Mouse (Mus musculus): Measurements from ENCODE around the gene H2-D1. TPM values are rescaled to one million over a fixed set of nuclear protein-coding genes. Genes with fewer than 3 reads are reported as not detected.

The H2-D1 gene
- polyA plus RNA-seq, 1 experiment from 2014 or later: 238 TPM

DNA sequence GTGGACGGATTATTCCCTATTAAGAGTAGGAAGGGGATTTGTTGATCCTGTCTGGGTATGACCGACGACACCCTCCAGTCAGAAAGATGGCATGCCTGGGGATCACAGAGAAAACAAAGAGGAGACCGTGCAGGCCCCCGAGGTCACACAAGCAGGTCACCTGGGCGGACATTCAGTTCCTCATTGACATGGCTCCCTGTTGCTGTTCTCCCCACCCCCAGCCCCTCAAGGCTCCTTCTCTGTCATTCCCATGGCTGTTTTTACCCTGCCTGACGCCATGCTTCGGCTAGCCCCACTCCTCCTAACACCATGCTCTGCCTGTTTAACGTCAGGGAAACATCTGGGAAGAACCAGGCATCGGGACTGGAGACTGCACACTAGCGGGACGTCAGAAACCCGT is 879 bp upstream of the H2-D1 start:
- Histone ChIP-seq H3K4me1 (ENCODE audit: control insufficient read depth, insufficient read depth, low read length) (no peaks in the 10 kb centered on the region), H3K9me3 (ENCODE audit: control insufficient read depth, low read length) (no peaks in the 10 kb centered on the region), H3K36me3 (ENCODE audit: control insufficient read depth, insufficient read depth, low read length) (no peaks in the 10 kb centered on the region), H3K4me3 (ENCODE audit: low read length) (no peak overlapping the region), H3K27me3 (replicated peaks; ENCODE audit: control insufficient read depth, insufficient read depth, low read length) (no peaks in the 10 kb centered on the region), H3K27ac (ENCODE audit: low read length) (no peak overlapping the region), H3K9ac (ENCODE audit: low read depth, low read length) (no peak overlapping the region), H3K4me2 (ENCODE audit: low read depth, low read length) (no peak overlapping the region)
- ATAC-seq: no peak
- WGBS: 69% methylated on average over 13 of the region's 13 CpGs

DNA sequence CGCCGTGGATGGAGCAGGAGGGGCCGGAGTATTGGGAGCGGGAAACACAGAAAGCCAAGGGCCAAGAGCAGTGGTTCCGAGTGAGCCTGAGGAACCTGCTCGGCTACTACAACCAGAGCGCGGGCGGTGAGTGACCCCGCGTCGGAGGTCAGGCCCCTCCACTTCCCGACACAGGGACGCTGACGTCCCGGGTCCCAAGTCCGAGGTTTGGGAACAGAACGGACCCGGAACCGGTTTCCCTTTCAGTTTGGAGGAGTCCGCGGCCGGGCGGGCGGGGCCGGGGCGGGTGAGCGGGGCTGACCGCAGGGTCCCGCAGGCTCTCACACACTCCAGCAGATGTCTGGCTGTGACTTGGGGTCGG is 973 bp downstream of the H2-D1 start:
- Histone ChIP-seq H3K9me3 (ENCODE audit: control insufficient read depth, low read length) (no peaks in the 10 kb centered on the region), H3K4me1 (ENCODE audit: control insufficient read depth, insufficient read depth, low read length) (no peaks in the 10 kb centered on the region), H3K36me3 (ENCODE audit: control insufficient read depth, insufficient read depth, low read length) (no peaks in the 10 kb centered on the region), H3K9ac (ENCODE audit: low read depth, low read length) (peak overlapping the region; percentile 79), H3K27ac (ENCODE audit: low read length) (no peak overlapping the region; the same call in 1 of the 2 replicates), H3K4me2 (ENCODE audit: low read depth, low read length) (peak overlapping the region; percentile 97), H3K27me3 (replicated peaks; ENCODE audit: control insufficient read depth, insufficient read depth, low read length) (no peaks in the 10 kb centered on the region), H3K4me3 (ENCODE audit: low read length) (peak overlapping the region; percentile 75)
- 2% methylated on average over 31 of the region's 31 CpGs for WGBS
- peak; percentile 55 for ATAC-seq

DNA sequence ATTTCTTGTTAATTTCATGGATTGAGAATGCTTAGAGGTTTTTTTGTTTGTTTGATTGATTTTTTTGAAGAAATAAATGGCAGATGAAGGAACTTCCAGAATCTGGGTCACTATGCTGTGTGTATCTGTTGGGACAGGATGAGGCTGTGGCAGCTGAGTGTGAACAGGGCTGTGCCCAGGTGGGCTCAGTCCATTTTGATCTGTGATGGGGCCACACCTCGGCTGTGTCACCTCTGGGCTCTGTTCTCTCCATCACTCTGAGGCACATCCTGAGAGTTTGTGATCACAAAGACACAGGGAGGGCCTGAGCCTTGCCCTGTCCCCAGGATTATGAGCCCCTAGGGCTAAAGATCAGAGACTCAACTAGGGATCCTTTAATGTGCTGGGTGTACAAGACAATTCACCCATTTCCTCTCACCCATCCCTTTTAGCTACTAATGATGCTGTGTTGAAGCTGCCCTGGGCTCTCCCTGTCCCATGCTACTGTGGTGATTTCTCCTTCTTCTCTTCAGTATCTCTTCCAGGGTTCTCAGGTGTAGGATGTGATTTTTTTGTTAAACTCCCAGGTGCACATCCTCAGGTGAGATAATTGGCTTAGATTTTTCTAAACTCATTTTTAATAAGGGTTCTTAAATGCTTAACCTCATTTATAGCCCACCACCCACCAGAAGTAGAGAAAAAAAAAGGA is 5.0 kb downstream of the H2-D1 start:
- Histone ChIP-seq H3K36me3 (ENCODE audit: control insufficient read depth, insufficient read depth, low read length) (no peaks in the 10 kb centered on the region), H3K4me3 (ENCODE audit: low read length) (no peak overlapping the region), H3K4me2 (ENCODE audit: low read depth, low read length) (no peak overlapping the region), H3K27ac (ENCODE audit: low read length) (no peak overlapping the region), H3K9me3 (ENCODE audit: control insufficient read depth, low read length) (no peaks in the 10 kb centered on the region), H3K4me1 (ENCODE audit: control insufficient read depth, insufficient read depth, low read length) (no peaks in the 10 kb centered on the region), H3K27me3 (replicated peaks; ENCODE audit: control insufficient read depth, insufficient read depth, low read length) (no peaks in the 10 kb centered on the region), H3K9ac (ENCODE audit: low read depth, low read length) (no peak overlapping the region)
- ATAC-seq: no peak
- WGBS: 74% methylated on average over 1 of the region's 1 CpGs

DNA sequence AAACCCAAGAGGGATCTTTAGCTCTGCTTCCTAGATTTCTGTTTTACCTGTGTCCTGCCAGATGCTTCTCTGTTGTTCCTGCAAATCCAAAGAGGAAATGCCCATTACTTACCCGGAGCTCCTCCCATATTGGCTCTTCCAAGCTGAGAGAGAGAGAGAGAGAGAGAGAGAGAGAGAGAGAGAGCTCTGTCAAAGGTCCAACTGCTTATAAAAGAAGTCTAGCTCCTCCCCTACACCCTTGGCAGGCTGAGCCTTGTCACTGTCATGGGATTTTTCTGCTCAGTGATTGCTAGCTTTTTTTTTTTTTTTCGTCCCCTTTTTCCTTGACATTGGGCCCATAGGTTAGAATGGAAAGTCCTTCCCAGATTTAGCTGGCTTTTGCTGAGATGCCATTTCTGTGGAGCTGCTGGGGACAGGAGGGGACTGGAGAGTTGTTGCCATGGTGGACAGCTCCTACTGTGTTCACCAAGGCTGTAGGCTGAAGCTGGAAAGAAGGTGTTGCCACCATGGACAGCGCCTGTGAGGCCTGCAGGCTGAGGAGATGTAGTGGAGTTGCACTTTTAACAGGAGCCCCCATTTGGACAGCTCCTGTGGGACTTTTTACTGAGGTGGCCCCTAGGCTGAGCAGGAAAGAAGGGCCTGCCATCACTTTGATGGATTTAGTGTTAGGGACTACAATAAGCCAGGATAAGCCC is 7.3 kb downstream of the H2-D1 start:
- no peak overlapping the region for H3K27ac ChIP-seq (ENCODE audit: low read length)
- H3K4me2 ChIP-seq (ENCODE audit: low read depth, low read length): no peak overlapping the region
- no peaks in the 10 kb centered on the region for H3K9me3 ChIP-seq (ENCODE audit: control insufficient read depth, low read length)
- no peaks in the 10 kb centered on the region for H3K27me3 ChIP-seq (replicated peaks; ENCODE audit: control insufficient read depth, insufficient read depth, low read length)
- ATAC-seq: peak; percentile 28; the same call in 1 of the 2 replicates
- WGBS: 30% methylated on average over 3 of the region's 3 CpGs
- no peak overlapping the region for H3K9ac ChIP-seq (ENCODE audit: low read depth, low read length)
- H3K36me3 ChIP-seq (ENCODE audit: control insufficient read depth, insufficient read depth, low read length): no peaks in the 10 kb centered on the region
- no peaks in the 10 kb centered on the region for H3K4me1 ChIP-seq (ENCODE audit: control insufficient read depth, insufficient read depth, low read length)
- H3K4me3 ChIP-seq (ENCODE audit: low read length): no peak overlapping the region

DNA sequence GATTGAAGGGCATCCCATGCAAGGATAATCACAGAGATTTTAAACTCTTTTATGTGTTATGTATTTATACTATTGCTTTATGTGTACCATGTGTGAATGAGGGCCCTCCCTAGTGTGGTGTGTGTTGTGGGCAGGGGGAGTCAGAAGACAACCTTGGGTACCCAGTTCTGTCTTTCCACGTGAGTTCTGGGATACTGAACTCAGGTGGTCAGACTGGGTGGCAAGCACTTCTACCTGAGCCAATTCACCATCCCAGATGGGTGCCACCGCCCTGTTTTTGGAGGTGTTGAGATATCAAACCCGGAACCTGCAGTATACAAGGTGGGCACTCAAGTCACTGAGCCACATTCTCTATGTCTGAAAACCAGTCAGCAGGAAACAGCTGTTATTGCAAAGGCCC is 9.7 kb downstream of the H2-D1 start:
- no peak overlapping the region for H3K27ac ChIP-seq (ENCODE audit: low read length)
- H3K9me3 ChIP-seq (ENCODE audit: control insufficient read depth, low read length): no peaks in the 10 kb centered on the region
- WGBS: 68% methylated on average over 3 of the region's 3 CpGs
- H3K27me3 ChIP-seq (replicated peaks; ENCODE audit: control insufficient read depth, insufficient read depth, low read length): no peaks in the 10 kb centered on the region
- no peak overlapping the region for H3K4me2 ChIP-seq (ENCODE audit: low read depth, low read length)
- H3K9ac ChIP-seq (ENCODE audit: low read depth, low read length): no peak overlapping the region
- no peaks in the 10 kb centered on the region for H3K4me1 ChIP-seq (ENCODE audit: control insufficient read depth, insufficient read depth, low read length)
- H3K4me3 ChIP-seq (ENCODE audit: low read length): no peak overlapping the region
- no peaks in the 10 kb centered on the region for H3K36me3 ChIP-seq (ENCODE audit: control insufficient read depth, insufficient read depth, low read length)
- no peak for ATAC-seq

DNA sequence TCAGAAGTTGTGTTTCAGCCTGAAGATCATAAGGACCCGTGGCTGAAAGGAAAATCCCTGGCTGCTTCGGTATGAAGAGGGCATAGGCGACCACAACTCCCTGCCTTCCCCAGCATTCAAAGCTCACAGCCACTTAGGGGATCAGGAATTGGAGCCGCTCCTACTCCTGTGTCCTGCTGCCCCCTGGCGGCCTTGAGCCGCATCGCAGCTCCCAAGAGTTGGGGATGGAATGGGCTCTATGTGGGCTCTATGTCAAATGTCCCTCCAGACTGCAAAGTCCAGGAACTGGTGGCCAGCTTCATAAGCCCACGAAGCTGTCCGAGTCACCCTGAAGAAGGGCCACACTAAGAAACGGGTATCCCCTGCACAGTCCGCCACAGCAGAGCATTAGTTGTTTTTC is 12.2 kb downstream of the H2-D1 start:
- Histone ChIP-seq H3K4me1 (ENCODE audit: control insufficient read depth, insufficient read depth, low read length) (no peaks in the 10 kb centered on the region), H3K4me2 (ENCODE audit: low read depth, low read length) (no peak overlapping the region), H3K9ac (ENCODE audit: low read depth, low read length) (no peak overlapping the region), H3K27me3 (replicated peaks; ENCODE audit: control insufficient read depth, insufficient read depth, low read length) (no peaks in the 10 kb centered on the region), H3K4me3 (ENCODE audit: low read length) (no peak overlapping the region), H3K9me3 (ENCODE audit: control insufficient read depth, low read length) (no peaks in the 10 kb centered on the region), H3K27ac (ENCODE audit: low read length) (no peak overlapping the region), H3K36me3 (ENCODE audit: control insufficient read depth, insufficient read depth, low read length) (no peaks in the 10 kb centered on the region)
- 5% methylated on average over 11 of the region's 11 CpGs for WGBS
- ATAC-seq: peak; percentile 52; the same call in 1 of the 2 replicates

DNA sequence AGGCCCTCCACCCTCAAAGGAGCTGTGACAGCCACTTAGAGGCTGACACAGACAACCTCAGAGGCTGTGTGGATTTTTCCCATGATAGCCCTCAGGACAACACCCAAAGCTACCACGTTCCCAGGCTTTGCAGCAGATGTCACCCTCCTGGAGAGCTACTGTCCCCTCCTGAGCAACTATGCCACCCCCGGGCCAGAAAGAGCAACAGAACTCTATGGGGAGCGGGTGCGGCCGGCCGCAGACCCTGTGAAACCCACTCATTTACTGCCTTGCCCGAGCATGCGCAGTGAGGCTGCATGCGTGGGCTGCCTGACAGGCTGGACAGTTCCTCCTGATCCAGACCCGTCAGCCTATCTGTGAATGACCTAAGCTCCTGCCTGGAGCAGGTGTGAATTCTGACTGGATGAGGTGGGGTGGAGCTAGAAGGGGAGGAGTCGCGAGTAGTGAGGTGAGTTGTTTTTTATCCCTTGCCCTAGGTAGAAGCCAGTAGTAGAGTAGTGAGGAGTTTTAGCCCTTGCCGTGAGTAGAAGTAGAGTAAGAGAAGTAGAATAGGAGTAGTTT is 13.9 kb downstream of the H2-D1 start:
- WGBS: 13% methylated on average over 13 of the region's 13 CpGs
- Histone ChIP-seq H3K4me3 (ENCODE audit: low read length) (no peak overlapping the region), H3K36me3 (ENCODE audit: control insufficient read depth, insufficient read depth, low read length) (no peaks in the 10 kb centered on the region), H3K9ac (ENCODE audit: low read depth, low read length) (no peak overlapping the region), H3K4me2 (ENCODE audit: low read depth, low read length) (no peak overlapping the region), H3K9me3 (ENCODE audit: control insufficient read depth, low read length) (no peaks in the 10 kb centered on the region), H3K27me3 (replicated peaks; ENCODE audit: control insufficient read depth, insufficient read depth, low read length) (no peaks in the 10 kb centered on the region), H3K4me1 (ENCODE audit: control insufficient read depth, insufficient read depth, low read length) (no peaks in the 10 kb centered on the region), H3K27ac (ENCODE audit: low read length) (no peak overlapping the region)
- ATAC-seq: 0 out of 2 replicates have a peak, but pooled peaks have one; percentile 53

DNA sequence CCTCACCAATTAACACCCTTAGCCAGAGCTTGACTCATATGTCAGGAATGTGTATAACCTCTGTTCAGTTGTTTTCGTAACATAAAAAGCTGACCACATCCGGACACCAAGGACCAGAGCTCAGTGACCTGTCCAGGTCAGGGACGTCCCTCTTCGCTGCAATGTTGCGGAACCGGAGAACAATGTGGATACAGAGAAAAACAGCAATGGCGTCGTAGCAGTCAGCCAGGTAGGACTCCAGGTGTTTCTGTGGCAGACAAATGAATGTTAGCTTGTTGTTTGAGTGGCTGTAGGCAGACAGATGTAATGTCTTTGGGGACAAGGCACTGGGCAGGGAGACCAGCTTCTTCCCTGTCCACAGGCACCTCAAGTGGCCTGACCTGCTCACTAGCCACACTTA is 15.5 kb downstream of the H2-D1 start:
- WGBS: 84% methylated on average over 8 of the region's 8 CpGs
- Histone ChIP-seq H3K9me3 (ENCODE audit: control insufficient read depth, low read length) (no peaks in the 10 kb centered on the region), H3K27ac (ENCODE audit: low read length) (no peak overlapping the region), H3K4me1 (ENCODE audit: control insufficient read depth, insufficient read depth, low read length) (no peaks in the 10 kb centered on the region), H3K36me3 (ENCODE audit: control insufficient read depth, insufficient read depth, low read length) (no peaks in the 10 kb centered on the region), H3K4me3 (ENCODE audit: low read length) (no peak overlapping the region), H3K9ac (ENCODE audit: low read depth, low read length) (no peak overlapping the region), H3K27me3 (replicated peaks; ENCODE audit: control insufficient read depth, insufficient read depth, low read length) (no peaks in the 10 kb centered on the region), H3K4me2 (ENCODE audit: low read depth, low read length) (no peak overlapping the region)
- no peak for ATAC-seq

DNA sequence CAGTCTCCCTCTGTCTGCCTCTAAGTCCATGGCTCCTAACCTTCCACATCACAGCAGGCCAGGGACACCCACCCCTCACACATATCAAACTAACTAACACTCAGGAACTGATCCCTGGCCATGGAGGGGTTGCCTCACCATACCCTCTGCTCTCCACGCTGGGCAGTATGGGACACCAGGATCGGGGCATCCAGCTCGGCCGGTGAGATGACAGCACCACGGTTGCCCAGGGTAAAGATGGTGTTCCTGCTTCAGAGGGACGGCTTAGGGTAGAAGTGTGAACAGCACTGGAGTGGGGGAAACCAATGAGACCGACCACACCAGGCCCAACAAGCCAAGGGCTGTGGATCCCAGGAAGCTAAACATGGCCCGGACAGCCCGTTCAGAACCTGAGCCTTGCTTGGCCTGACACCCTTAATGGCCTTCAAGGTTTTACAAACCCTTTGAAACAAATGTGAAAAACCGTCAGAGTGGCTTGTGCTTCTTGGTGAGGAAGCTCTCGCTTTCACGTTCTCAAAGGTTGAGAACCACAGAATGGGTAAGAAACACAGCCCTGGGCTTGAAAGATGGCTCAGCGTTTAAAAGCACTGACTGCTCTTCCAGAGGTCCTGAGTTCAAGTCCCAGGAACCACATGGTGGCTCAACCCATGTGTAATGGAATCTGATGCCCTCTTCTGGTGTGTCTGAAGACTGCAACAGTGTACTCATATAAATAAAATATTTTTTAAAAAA is 16.6 kb downstream of the H2-D1 start:
- no peaks in the 10 kb centered on the region for H3K9me3 ChIP-seq (ENCODE audit: control insufficient read depth, low read length)
- no peak overlapping the region for H3K27ac ChIP-seq (ENCODE audit: low read length)
- no peak overlapping the region for H3K9ac ChIP-seq (ENCODE audit: low read depth, low read length)
- 86% methylated on average over 13 of the region's 13 CpGs for WGBS
- ATAC-seq: no peak
- no peak overlapping the region for H3K4me2 ChIP-seq (ENCODE audit: low read depth, low read length)
- H3K4me1 ChIP-seq (ENCODE audit: control insufficient read depth, insufficient read depth, low read length): no peaks in the 10 kb centered on the region
- H3K4me3 ChIP-seq (ENCODE audit: low read length): no peak overlapping the region
- no peaks in the 10 kb centered on the region for H3K36me3 ChIP-seq (ENCODE audit: control insufficient read depth, insufficient read depth, low read length)
- no peaks in the 10 kb centered on the region for H3K27me3 ChIP-seq (replicated peaks; ENCODE audit: control insufficient read depth, insufficient read depth, low read length)
